ENCODE assay signal across 8 mouse cellular contexts in the genomic region with DNA sequence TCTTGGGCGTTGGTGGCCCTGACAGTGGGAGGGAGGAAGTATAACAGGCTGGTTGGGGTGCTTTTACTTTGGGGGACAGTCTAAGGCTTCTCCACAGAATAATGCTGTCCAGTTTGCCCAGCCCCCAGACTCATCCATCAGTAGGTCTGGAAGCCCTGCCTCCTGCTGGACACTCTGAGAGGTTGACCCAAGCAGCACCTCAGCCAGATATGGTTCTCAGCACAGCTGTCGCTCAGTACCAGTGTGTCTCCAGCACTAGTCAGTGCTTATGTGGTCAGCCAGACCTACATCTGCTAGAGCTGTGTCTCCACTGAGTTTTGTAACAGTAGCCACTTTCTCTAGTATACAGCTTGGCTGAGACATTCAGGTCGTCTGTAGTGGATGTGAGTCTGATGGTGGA. TPM values are rescaled to one million over a fixed set of nuclear protein-coding genes. Genes with fewer than 3 reads are reported as not detected.
DNase-seq lines count a peak whose midpoint lies in the region; ATAC-seq lines count a peak whose summit lies in the region.

No protein-coding gene starts in this region.

- WGBS in liver, embryonic 11.5 days, result 15% methylated on average over 3 of the region's 3 CpGs
- WGBS in forebrain, embryonic 16.5 days, result 19% methylated on average over 3 of the region's 3 CpGs
- 16% methylated on average over 3 of the region's 3 CpGs for WGBS in limb, embryonic 15.5 days
- 8% methylated on average over 3 of the region's 3 CpGs for WGBS in stomach, embryonic 14.5 days

- DNase-seq in liver, embryonic 11.5 days (ENCODE audit: low spot score), result no peak
- DNase-seq in liver, result no peak
- no peak for DNase-seq in adrenal gland, postnatal 4 days (ENCODE audit: low spot score in 2 of 2)
- DNase-seq in spleen, postnatal 4 days (ENCODE audit: low spot score in 2 of 2), result no peak
- DNase-seq in urinary bladder, adult 2 months (ENCODE audit: low spot score), result no peak

- no peak for ATAC-seq in liver, embryonic 11.5 days (replicated peaks; ENCODE audit: low FRiP score)
- ATAC-seq in forebrain, embryonic 16.5 days, result 0 out of 2 replicates have a peak, but pooled peaks have one; percentile 4
- no peak for ATAC-seq in limb, embryonic 15.5 days (ENCODE audit: insufficient number of reproducible peaks, low FRiP score, low TSS enrichment, low read depth)
- ATAC-seq in stomach, embryonic 14.5 days (ENCODE audit: insufficient number of reproducible peaks, insufficient read depth, low FRiP score, low read depth), result no peak

- H3K9me3 ChIP-seq in liver, embryonic 11.5 days (ENCODE audit: control insufficient read depth, low read length), result no peaks in the 10 kb centered on the region
- no peaks in the 10 kb centered on the region for H3K9me3 ChIP-seq in forebrain, embryonic 16.5 days (ENCODE audit: control insufficient read depth, low read length)
- no peaks in the 10 kb centered on the region for H3K9me3 ChIP-seq in limb, embryonic 15.5 days
- H3K9me3 ChIP-seq in stomach, embryonic 14.5 days (ENCODE audit: control insufficient read depth, low read depth, low read length), result no peaks in the 10 kb centered on the region

- peaks cover 57% of the 10 kb centered on the region for H3K4me1 ChIP-seq in liver, embryonic 11.5 days (replicated peaks; ENCODE audit: control insufficient read depth, insufficient read depth, low read length)
- peaks cover 33% of the 10 kb centered on the region for H3K4me1 ChIP-seq in forebrain, embryonic 16.5 days (replicated peaks; ENCODE audit: control insufficient read depth, insufficient read depth, low read length)
- peaks cover 35% of the 10 kb centered on the region for H3K4me1 ChIP-seq in limb, embryonic 15.5 days
- peaks cover 23% of the 10 kb centered on the region for H3K4me1 ChIP-seq in stomach, embryonic 14.5 days (ENCODE audit: control insufficient read depth, insufficient read depth, low read length)

- H3K9ac ChIP-seq in liver, embryonic 11.5 days (ENCODE audit: low read depth, low read length), result peak overlapping the region; percentile 27
- no peak overlapping the region for H3K9ac ChIP-seq in forebrain, embryonic 16.5 days (replicated peaks; ENCODE audit: low read depth, low read length)
- H3K9ac ChIP-seq in limb, embryonic 15.5 days, result no peak overlapping the region
- no peak overlapping the region for H3K9ac ChIP-seq in stomach, embryonic 14.5 days (replicated peaks; ENCODE audit: low read depth, low read length)

- peak overlapping the region; percentile 28; the same call in 1 of the 2 replicates for H3K4me3 ChIP-seq in liver, embryonic 11.5 days (ENCODE audit: low read depth, low read length)
- H3K4me3 ChIP-seq in forebrain, embryonic 16.5 days (replicated peaks; ENCODE audit: low read length), result no peak overlapping the region
- no peak overlapping the region for H3K4me3 ChIP-seq in limb, embryonic 15.5 days
- no peak overlapping the region for H3K4me3 ChIP-seq in stomach, embryonic 14.5 days (ENCODE audit: low read depth, low read length)

- H3K4me2 ChIP-seq in liver, embryonic 11.5 days, result peak overlapping the region; percentile 73
- no peak overlapping the region; the same call in 1 of the 2 replicates for H3K4me2 ChIP-seq in forebrain, embryonic 16.5 days (ENCODE audit: low read length)
- peak overlapping the region; percentile 44 for H3K4me2 ChIP-seq in limb, embryonic 15.5 days
- peak overlapping the region; percentile 38 for H3K4me2 ChIP-seq in stomach, embryonic 14.5 days (replicated peaks; ENCODE audit: low read depth, low read length)

- no peaks in the 10 kb centered on the region; the same call in 1 of the 2 replicates for H3K36me3 ChIP-seq in liver, embryonic 11.5 days (ENCODE audit: control insufficient read depth, insufficient read depth, low read length)
- H3K36me3 ChIP-seq in forebrain, embryonic 16.5 days (ENCODE audit: control insufficient read depth, insufficient read depth), result no peaks in the 10 kb centered on the region
- H3K36me3 ChIP-seq in limb, embryonic 15.5 days, result peaks cover 18% of the 10 kb centered on the region
- H3K36me3 ChIP-seq in stomach, embryonic 14.5 days (ENCODE audit: control insufficient read depth, insufficient read depth, low read length), result peaks cover 14% of the 10 kb centered on the region; the same call in 1 of the 2 replicates

- peak overlapping the region; percentile 39; the same call in 1 of the 2 replicates for H3K27ac ChIP-seq in liver, embryonic 11.5 days (ENCODE audit: low read depth, low read length)
- no peak overlapping the region for H3K27ac ChIP-seq in forebrain, embryonic 16.5 days (ENCODE audit: low read length)
- 0 out of 2 replicates have a peak overlapping the region, but pooled peaks have one; percentile 33 for H3K27ac ChIP-seq in limb, embryonic 15.5 days
- no peak overlapping the region; the same call in 1 of the 2 replicates for H3K27ac ChIP-seq in stomach, embryonic 14.5 days (ENCODE audit: low read length)

- no peaks in the 10 kb centered on the region for H3K27me3 ChIP-seq in liver, embryonic 11.5 days (replicated peaks; ENCODE audit: control insufficient read depth, insufficient read depth, low read length)
- 0 out of 2 replicates have a peak, but pooled peaks cover 2% of the 10 kb centered on the region for H3K27me3 ChIP-seq in forebrain, embryonic 16.5 days (replicated peaks; ENCODE audit: control insufficient read depth, insufficient read depth, low read length)
- H3K27me3 ChIP-seq in limb, embryonic 15.5 days, result peaks cover 11% of the 10 kb centered on the region
- no peaks in the 10 kb centered on the region for H3K27me3 ChIP-seq in stomach, embryonic 14.5 days (ENCODE audit: control insufficient read depth, insufficient read depth, low read length)

RNA-seq across cellular contexts. Expression of gene Notch3, which starts 48.2 kb away (rescaled TPM):
- 5.1 and 5.4 TPM in 2 replicates for polyA plus RNA-seq in liver, embryonic 11.5 days (2014; fragmentation: Nextera tagmentation; extraction: Ambion mirVana)
- polyA plus RNA-seq in forebrain, embryonic 16.5 days (2015; fragmentation: Nextera tagmentation; extraction: Ambion mirVana), result 5.5 TPM in 2 replicates
- polyA plus RNA-seq in limb, embryonic 15.5 days (2015; fragmentation: Nextera tagmentation; extraction: Ambion mirVana), result 16.7 and 17.5 TPM in 2 replicates
- polyA plus RNA-seq in stomach, embryonic 14.5 days (2014; fragmentation: Nextera tagmentation; extraction: Ambion mirVana), result 21.4 and 22.2 TPM in 2 replicates
- total RNA-seq in adrenal gland, postnatal 4 days (2021), result 10 to 100 TPM; 24.4 to 26.7 TPM
- 16.1 and 21.5 TPM in 2 replicates for polyA plus RNA-seq in urinary bladder, adult 2 months (2012; rRNA removed)

Comparison
In these comparisons a context has a peak if more than half of its experiments do, and no peak if none do; other contexts are left out.
1. H3K27ac ChIP-seq: peak in liver, embryonic 11.5 days (single experiment) and limb, embryonic 15.5 days (single experiment); none in forebrain, embryonic 16.5 days (single experiment) and stomach, embryonic 14.5 days (single experiment).